Mouse (Mus musculus) liver, embryonic 13.5 days (tissue): ENCODE measurements around the gene Myzap. TPM values are rescaled to one million over a fixed set of nuclear protein-coding genes. Genes with fewer than 3 reads are reported as not detected.
"Not testable (repeated sequence)": the region's sequence is repeated elsewhere in the genome, so short reads cannot be mapped to it uniquely, and the experiment has no call there.

Experiments
- ATAC-seq: fragments of 200-750 bp; cut with Nextera tagmentation; 2 replicates; pipeline ENCODE4 v1.8.0; 2017; ENCODE audit warnings: low read depth, mild to moderate bottlenecking, moderate number of reproducible peaks, moderate library complexity
- DNase-seq: peaks from one replicate; pipeline ENCODE4 v3.0.0; 2022
- H3K27ac ChIP-seq: fragments of 300-500 bp; sonication (generic); 2 replicates; pipeline ENCODE4 v1.5.1; 2015; ENCODE audit warnings: moderate library complexity, mild to moderate bottlenecking, inconsistent platforms
- H3K27me3 ChIP-seq: fragments of 300-500 bp; sonication (generic); 2 replicates; pipeline ENCODE4 v1.6.1; 2015; ENCODE audit warnings: mild to moderate bottlenecking, inconsistent platforms
- H3K36me3 ChIP-seq: fragments of 300-500 bp; sonication (generic); 2 replicates; pipeline ENCODE4 v1.6.1; 2015; ENCODE audit warnings: mild to moderate bottlenecking, inconsistent platforms
- H3K4me1 ChIP-seq: fragments of 300-500 bp; sonication (generic); replicated peaks from 2 replicates; pipeline ENCODE4 v1.6.1; 2015; ENCODE audit warnings: inconsistent platforms
- H3K4me2 ChIP-seq: fragments of 300-500 bp; sonication (generic); 2 replicates; pipeline ENCODE4 v1.6.1; 2015; ENCODE audit warnings: inconsistent platforms, mild to moderate bottlenecking, moderate library complexity
- H3K4me3 ChIP-seq: fragments of 300-500 bp; sonication (generic); replicated peaks from 2 replicates; pipeline ENCODE4 v1.5.1; 2015; ENCODE audit warnings: mild to moderate bottlenecking, inconsistent platforms
- H3K9ac ChIP-seq: fragments of 300-500 bp; sonication (generic); 2 replicates; pipeline ENCODE4 v1.6.1; 2015; ENCODE audit warnings: mild to moderate bottlenecking, inconsistent platforms
- H3K9me3 ChIP-seq: fragments of 300-500 bp; sonication (generic); replicated peaks from 2 replicates; pipeline ENCODE4 v1.6.1; 2016; ENCODE audit warnings: inconsistent platforms
- WGBS: fragments of 180-500 bp; shearing (Covaris S2); methylation state at CpG from one replicate; pipeline ENCODE4 v1.1.7; 2015; ENCODE audit not compliant: insufficient replicate concordance; 5-methylcytosine and 5-hydroxymethylcytosine counted together
- polyA plus RNA-seq: library from polyadenylated mRNA; unstranded; fragments of >200 nt; fragmentation: Nextera tagmentation; extraction: Ambion mirVana; gene quantifications from 2 replicates; pipeline ENCODE4 v1.2.1, GENCODE M21; 2015

Myzap gene
- polyA plus RNA-seq, 1 experiment from 2014 or later: 3.0 TPM

DNA sequence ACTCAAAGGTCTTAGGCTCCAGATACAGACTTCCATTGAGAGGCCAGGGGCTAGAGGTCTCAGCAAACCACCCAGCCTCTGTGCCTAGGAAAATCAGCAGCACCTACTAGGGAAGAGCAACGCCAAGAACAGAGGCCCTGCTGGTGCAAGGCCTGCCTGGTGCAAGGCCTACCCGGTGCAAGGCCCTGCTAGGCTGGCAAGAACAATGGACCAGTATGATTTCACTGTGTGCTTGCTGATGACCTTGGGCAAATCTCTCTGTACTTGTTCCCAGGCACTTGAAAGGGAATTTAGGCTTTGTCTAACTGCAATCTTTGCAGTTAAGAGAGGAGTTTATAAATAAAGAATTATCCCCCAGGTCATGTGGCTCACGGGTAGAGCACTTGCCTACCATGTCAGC lies 30.4 kb upstream of the Myzap start:
- no peak overlapping the region for H3K27ac ChIP-seq

DNA sequence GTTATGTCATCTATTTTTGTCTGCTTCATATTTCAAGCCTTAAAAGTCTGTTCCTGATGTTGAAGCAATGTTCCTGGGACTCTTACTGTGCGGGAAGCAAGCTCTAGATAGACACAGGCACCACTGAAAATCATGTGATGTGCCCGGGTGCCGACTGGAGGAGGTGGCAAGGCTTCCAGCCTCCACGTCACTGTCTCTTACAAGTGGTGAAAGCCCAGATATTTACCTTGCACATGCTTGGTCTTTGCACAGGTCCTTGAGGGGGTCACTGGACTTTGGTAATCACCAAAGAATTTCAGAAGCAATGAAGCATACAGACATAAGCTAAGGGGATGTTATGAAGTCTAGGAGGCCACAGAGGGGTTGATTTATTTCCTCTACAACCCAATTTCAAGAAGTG lies 29.8 kb upstream of the Myzap start:
- Histone ChIP-seq H3K27ac (no peak overlapping the region), H3K4me3 (no peak overlapping the region), H3K4me2 (no peak overlapping the region), H3K36me3 (no peaks in the 10 kb centered on the region), H3K4me1 (no peaks in the 10 kb centered on the region), H3K9me3 (no peaks in the 10 kb centered on the region), H3K9ac (no peak overlapping the region), H3K27me3 (no peaks in the 10 kb centered on the region)
- WGBS: 65% methylated on average over 4 of the region's 4 CpGs
- ATAC-seq (no peak), DNase-seq (no peak)

More for the DNA sequence above, 30.4 kb upstream of the Myzap start:
- DNase-seq (no peak), ATAC-seq (no peak)
- no peaks in the 10 kb centered on the region for H3K27me3 ChIP-seq
- no peak overlapping the region for H3K4me2 ChIP-seq
- no peaks in the 10 kb centered on the region for H3K9me3 ChIP-seq
- no peak overlapping the region for H3K9ac ChIP-seq
- 54% methylated on average over 3 of the region's 3 CpGs for WGBS
- H3K4me1 ChIP-seq: no peaks in the 10 kb centered on the region
- no peaks in the 10 kb centered on the region for H3K36me3 ChIP-seq
- no peak overlapping the region for H3K4me3 ChIP-seq

DNA sequence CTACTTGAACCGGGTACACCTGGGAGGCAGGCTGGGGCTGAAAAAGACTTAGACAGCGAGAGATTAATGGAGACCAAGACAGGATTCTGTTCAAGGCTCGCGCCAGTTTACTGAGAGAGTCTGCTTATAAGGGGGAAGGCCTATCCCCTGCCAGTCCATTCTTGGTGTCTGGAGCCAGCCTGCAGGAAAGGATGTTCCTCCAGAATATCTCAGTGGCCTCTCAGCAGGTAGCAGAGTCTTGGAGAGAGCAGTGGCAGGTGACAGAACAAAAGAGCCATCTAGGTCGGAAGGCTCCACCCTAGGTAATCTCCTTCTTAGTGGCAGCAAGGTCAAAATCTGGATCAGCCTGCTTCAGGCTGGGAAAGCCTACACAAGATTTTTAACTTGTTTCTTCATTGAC lies 28.0 kb upstream of the Myzap start:
- H3K4me1 ChIP-seq, H3K4me2 ChIP-seq, H3K27ac ChIP-seq, H3K9ac ChIP-seq, H3K27me3 ChIP-seq, ATAC-seq, H3K36me3 ChIP-seq, H3K4me3 ChIP-seq, H3K9me3 ChIP-seq, DNase-seq: not testable (repeated sequence)
- WGBS: 71% methylated on average over 5 of the region's 5 CpGs

DNA sequence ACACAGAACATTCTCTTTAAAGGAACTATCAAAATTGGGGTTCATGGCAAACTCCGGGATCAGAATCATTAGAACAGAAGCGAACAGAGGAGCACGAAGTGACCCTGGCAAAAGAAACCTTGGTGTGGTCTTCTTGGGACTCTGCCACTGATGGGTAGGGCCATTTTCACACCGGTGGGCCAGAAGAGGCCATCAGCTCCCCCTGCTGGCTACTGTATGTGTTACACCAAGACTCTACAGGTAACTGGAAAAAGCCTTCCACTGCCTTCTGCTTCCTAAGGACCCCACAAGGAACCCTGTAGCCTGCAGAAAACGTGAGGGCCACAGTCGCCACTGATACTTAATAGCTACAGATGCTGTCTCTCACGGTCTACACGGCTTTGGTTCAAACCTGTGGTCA lies 25.2 kb upstream of the Myzap start:
- H3K27ac ChIP-seq: no peak overlapping the region
- H3K4me2 ChIP-seq: no peak overlapping the region
- H3K4me3 ChIP-seq: no peak overlapping the region
- no peaks in the 10 kb centered on the region for H3K9me3 ChIP-seq
- no peaks in the 10 kb centered on the region for H3K4me1 ChIP-seq
- WGBS: 30% methylated on average over 8 of the region's 8 CpGs
- H3K36me3 ChIP-seq: no peaks in the 10 kb centered on the region
- no peak overlapping the region for H3K9ac ChIP-seq
- DNase-seq: peak; percentile 16
- H3K27me3 ChIP-seq: 0 out of 2 replicates have a peak, but pooled peaks cover 3% of the 10 kb centered on the region
- no peak for ATAC-seq

DNA sequence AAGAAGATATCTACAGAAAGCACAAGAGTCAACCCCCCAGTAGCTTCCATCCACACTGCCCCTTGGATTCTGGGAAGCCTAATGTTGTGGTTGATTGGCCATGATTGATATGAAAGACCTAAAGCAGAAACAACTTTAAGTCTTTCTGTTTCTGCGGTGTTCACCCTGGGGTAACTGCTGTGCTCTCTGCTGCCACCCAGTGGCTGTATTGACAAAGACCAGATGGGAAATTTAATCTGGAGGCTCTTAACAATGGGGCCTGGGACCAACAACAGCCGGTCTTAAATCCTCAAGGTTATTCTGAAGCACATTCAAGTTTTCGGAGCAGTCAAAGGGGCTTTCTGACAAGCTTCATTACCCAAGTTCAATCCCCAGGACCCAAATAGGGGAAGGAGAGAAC lies 24.0 kb upstream of the Myzap start:
- no peaks in the 10 kb centered on the region for H3K36me3 ChIP-seq
- H3K4me2 ChIP-seq: no peak overlapping the region
- DNase-seq: peak; percentile 52
- no peaks in the 10 kb centered on the region for H3K9me3 ChIP-seq
- H3K27me3 ChIP-seq: 0 out of 2 replicates have a peak, but pooled peaks cover 3% of the 10 kb centered on the region
- ATAC-seq: no peak
- H3K4me1 ChIP-seq: no peaks in the 10 kb centered on the region
- H3K4me3 ChIP-seq: no peak overlapping the region
- 9% methylated on average over 3 of the region's 3 CpGs for WGBS
- no peak overlapping the region for H3K9ac ChIP-seq
- no peak overlapping the region for H3K27ac ChIP-seq

DNA sequence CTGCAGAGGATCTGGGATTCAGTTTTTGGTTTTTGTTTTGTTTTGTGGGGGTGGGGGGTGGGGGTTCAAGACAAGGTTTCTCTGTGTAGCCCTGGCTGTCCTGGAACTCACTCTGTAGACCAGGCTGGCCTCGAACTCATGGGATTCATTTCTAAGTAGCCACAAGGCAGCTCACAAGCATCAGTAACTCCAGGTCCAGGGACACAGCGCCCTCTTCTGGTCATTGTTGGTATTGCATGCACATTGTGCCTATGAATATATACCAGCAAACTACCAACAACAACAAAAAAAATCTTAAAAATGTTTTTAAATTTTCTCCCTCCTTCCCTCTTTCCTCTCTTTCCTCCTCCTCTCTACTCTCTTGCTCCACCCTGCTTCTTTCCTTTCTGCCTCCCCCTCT lies 22.5 kb upstream of the Myzap start:
- Histone ChIP-seq H3K4me3 (no peak overlapping the region), H3K4me2 (no peak overlapping the region), H3K9ac (no peak overlapping the region), H3K36me3 (no peaks in the 10 kb centered on the region), H3K9me3 (no peaks in the 10 kb centered on the region), H3K27me3 (0 out of 2 replicates have a peak, but pooled peaks cover 6% of the 10 kb centered on the region), H3K27ac (no peak overlapping the region), H3K4me1 (no peaks in the 10 kb centered on the region)
- ATAC-seq: no peak
- 18% methylated on average over 2 of the region's 2 CpGs for WGBS
- no peak for DNase-seq

DNA sequence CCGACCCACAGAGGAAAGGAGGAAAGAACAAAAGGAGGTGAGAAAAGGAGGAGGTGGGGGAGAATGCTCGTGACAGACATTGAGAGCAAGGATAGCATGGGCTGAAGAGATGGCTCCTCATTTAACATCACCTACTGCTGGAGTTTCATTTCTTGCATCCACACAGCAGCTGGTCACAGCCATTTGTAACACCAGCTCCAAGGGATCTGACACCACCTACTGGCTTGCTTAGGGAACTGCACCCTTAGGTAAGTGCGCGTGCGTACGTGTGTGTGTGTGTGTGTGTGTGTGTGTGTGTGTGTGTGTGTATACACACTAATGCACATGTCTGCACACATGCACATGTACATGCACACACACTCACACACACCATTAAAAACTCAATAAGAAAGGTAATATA lies 20.8 kb upstream of the Myzap start:
- H3K36me3 ChIP-seq: no peaks in the 10 kb centered on the region
- peaks cover 21% of the 10 kb centered on the region for H3K27me3 ChIP-seq
- no peak for DNase-seq
- no peaks in the 10 kb centered on the region for H3K4me1 ChIP-seq
- no peak overlapping the region for H3K9ac ChIP-seq
- H3K4me2 ChIP-seq: no peak overlapping the region
- no peak overlapping the region for H3K4me3 ChIP-seq
- WGBS: 61% methylated on average over 6 of the region's 6 CpGs
- no peak overlapping the region for H3K27ac ChIP-seq
- ATAC-seq: no peak
- H3K9me3 ChIP-seq: no peaks in the 10 kb centered on the region

GRCm38 (mm10) chr9:71611876-71612275 lies 19.7 kb upstream of the Myzap start:
- DNase-seq: no peak
- Histone ChIP-seq H3K9me3 (no peaks in the 10 kb centered on the region), H3K27me3 (peaks cover 27% of the 10 kb centered on the region), H3K4me1 (peaks cover 5% of the 10 kb centered on the region), H3K4me2 (no peak overlapping the region), H3K9ac (no peak overlapping the region), H3K36me3 (no peaks in the 10 kb centered on the region), H3K4me3 (no peak overlapping the region), H3K27ac (no peak overlapping the region)
- ATAC-seq: no peak
- WGBS: 73% methylated on average over 4 of the region's 4 CpGs

DNA sequence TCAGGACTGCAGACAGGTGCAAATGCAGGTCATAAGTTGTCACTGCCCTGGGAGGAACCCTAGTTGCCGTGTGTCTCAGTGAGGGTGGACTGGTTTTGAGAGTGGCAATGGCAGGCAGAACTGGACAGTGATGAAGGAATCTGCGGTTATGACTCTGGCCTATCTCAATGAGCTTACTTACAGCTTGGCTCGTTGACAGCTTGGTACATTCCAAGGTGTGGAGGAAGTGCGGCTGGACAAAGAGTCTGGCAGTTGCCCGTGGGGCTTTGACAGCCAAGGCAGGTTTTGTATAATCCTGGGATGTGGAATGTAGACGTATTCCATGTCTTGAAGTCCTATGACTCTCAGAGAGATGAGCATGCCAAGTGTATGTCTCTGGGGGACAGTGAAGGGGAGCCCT lies 16.9 kb upstream of the Myzap start:
- H3K4me1 ChIP-seq: peaks cover 25% of the 10 kb centered on the region
- DNase-seq: no peak
- H3K4me2 ChIP-seq: no peak overlapping the region
- H3K9me3 ChIP-seq: no peaks in the 10 kb centered on the region
- H3K4me3 ChIP-seq: no peak overlapping the region
- 60% methylated on average over 6 of the region's 6 CpGs for WGBS
- ATAC-seq: no peak
- peaks cover 36% of the 10 kb centered on the region for H3K27me3 ChIP-seq
- H3K36me3 ChIP-seq: no peaks in the 10 kb centered on the region
- H3K27ac ChIP-seq: no peak overlapping the region
- H3K9ac ChIP-seq: no peak overlapping the region

GRCm38 (mm10) chr9:71606296-71607057 lies 14.3 kb upstream of the Myzap start:
- H3K9ac ChIP-seq: no peak overlapping the region
- H3K4me1 ChIP-seq: peaks cover 25% of the 10 kb centered on the region
- H3K27me3 ChIP-seq: peaks cover 32% of the 10 kb centered on the region
- no peak overlapping the region for H3K4me3 ChIP-seq
- peak; percentile 73 for DNase-seq
- peak; percentile 89 for ATAC-seq
- H3K36me3 ChIP-seq: no peaks in the 10 kb centered on the region
- WGBS: 8% methylated on average over 13 of the region's 13 CpGs
- H3K27ac ChIP-seq: no peak overlapping the region
- H3K9me3 ChIP-seq: no peaks in the 10 kb centered on the region
- 0 out of 2 replicates have a peak overlapping the region, but pooled peaks have one; percentile 8 for H3K4me2 ChIP-seq

DNA sequence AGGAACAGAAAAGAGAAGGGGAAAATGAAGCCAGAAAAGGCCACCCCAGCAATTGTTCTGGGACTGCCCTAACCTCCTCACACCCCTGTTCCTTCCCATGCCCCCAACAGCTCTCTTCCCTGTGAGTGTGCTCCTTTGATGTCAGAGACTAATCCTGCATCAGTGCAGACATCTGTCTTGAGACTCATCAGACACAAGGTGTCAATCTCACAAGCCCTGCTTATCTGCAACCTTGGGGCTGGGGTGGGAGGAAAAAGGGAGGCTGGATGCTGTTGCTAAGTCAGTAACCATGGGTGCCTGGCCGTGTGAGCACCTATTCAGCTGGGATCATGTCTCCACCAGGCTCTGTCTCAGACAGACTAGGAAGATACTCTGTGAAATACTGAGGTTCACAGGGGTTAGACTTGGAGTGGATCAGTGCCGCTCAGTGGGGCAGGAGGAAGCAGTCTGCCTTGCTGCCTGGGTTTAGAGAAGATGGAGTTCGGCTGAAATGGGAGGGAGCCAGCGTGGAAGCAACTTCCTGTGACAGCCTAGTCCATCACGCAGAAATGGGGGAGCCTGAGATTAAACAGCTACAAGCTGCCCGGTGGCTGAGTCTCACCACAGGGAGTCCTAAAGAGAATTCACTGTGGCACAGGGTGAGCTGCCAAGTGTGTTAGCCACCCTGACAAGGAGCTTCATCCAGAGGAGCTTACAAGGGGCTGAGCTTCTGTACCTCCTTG lies 12.9 kb upstream of the Myzap start:
- DNase-seq (peak; percentile 56), ATAC-seq (peak; percentile 66)
- H3K9me3 ChIP-seq: no peaks in the 10 kb centered on the region
- no peak overlapping the region for H3K4me3 ChIP-seq
- H3K27ac ChIP-seq: no peak overlapping the region
- H3K4me1 ChIP-seq: peaks cover 25% of the 10 kb centered on the region
- H3K36me3 ChIP-seq: no peaks in the 10 kb centered on the region
- WGBS: 29% methylated on average over 6 of the region's 6 CpGs
- H3K9ac ChIP-seq: no peak overlapping the region
- H3K4me2 ChIP-seq: peak overlapping the region; percentile 8; the same call in 1 of the 2 replicates
- H3K27me3 ChIP-seq: peaks cover 32% of the 10 kb centered on the region
